Mouse (Mus musculus) neutrophil, adult 65 days (primary cell): ENCODE results near the gene Ptprf. TPM values are rescaled to one million over a fixed set of nuclear protein-coding genes. Genes with fewer than 3 reads are reported as not detected.

Source experiments
- total RNA-seq: library from RNA; stranded (reverse); gene quantifications from 2 replicates; pipeline ENCODE4 v1.2.4, GENCODE M21; 2023

Gene Ptprf
- not detected in 2 replicates for total RNA-seq

DNA sequence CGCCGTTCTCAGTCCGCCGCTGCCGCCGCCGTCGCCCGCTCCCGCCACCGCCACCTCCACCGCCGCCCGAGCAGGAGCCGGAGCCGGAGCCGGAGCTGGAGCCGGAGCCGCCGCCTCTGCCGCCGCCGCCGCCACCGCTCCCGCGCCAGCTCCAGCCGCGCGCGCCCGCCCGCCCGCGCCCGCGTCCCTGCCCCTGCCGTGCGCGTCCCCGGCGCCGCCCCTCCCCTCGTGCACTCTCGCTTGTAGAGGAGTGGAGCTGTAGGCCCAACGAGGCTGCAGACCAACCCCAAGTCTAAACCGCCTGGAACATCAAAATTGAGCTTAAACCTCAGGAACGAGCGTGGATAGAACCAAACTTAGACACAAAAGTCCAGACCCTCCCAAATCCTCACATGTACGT, at the start of gene Ptprf:
Gene Ptprf, minus strand, starts transcription at position 175 of the 400 bp plus-strand sequence.

DNA sequence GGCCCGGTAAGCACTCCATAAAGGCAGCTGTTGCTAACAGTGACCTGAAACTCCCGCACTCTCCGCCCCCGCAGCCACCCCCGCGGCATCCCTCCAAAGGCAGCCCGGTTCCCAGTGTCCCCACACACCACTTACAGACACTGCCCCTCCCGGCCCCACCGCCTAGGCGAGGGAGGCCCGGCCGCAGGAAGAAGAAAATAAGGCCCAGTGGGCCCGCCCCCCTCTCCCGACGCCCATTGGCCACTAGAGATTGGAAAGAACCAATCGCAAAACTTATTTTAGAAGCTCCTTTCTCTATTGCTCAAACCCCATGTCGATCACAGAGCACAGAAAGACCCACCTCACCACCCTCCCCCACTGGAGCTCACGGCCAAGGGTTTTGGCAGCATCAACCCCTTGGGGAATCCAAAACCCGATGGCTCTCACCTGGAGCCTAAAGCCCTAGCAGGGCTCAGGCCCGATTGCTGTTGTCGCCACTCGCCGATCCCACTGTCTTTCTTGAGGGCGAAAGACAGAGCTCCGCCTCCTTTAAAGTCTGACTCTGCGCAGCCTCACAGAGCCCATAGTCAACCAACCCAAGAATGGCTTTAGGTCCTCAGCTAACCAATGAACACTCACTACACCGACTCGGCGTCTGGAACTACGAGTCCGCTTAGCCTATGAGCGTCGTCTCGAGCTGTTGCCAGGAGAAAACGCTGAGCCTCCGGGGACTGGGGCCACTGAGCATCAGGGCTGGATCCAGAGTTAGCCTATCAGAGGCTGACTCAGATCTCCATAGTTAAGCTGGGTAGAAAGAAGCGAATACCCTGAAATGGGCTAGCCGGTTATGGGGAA, 111.5 kb downstream of the Ptprf start, which contains the start of gene Kdm4a:
Gene Kdm4a, minus strand, starts transcription at position 577 of the 834 bp plus-strand sequence.

Other genes starting within 250 kb of the Ptprf start
- 6.4 and 6.8 TPM in 2 replicates for gene St3gal3, start 156.5 kb downstream of the Ptprf start, total RNA-seq
- 52.8 and 61.5 TPM in 2 replicates for gene Kdm4a, start 111.4 kb downstream of the Ptprf start, total RNA-seq
- 47.4 and 66.0 TPM in 2 replicates for gene Szt2, start 117.9 kb upstream of the Ptprf start, total RNA-seq
- 59.6 and 78.4 TPM in 2 replicates for gene Med8, start 117.9 kb upstream of the Ptprf start, total RNA-seq
- 92.8 and 98.4 TPM in 2 replicates for gene Elovl1, start 136.7 kb upstream of the Ptprf start, total RNA-seq
- 50.4 and 51.5 TPM in 2 replicates for gene Cdc20, start 145.9 kb upstream of the Ptprf start, total RNA-seq
- gene Mpl, start 166.1 kb upstream of the Ptprf start, total RNA-seq = 0.29 and 1.4 TPM in 2 replicates
- 2.7 and 3.6 TPM in 2 replicates for gene Tie1, start 198.7 kb upstream of the Ptprf start, total RNA-seq
- not detected in 2 replicates for gene 2610528J11Rik, start 235.6 kb upstream of the Ptprf start, total RNA-seq